Mouse (Mus musculus): ENCODE data around the gene 4933428G20Rik.

DNA sequence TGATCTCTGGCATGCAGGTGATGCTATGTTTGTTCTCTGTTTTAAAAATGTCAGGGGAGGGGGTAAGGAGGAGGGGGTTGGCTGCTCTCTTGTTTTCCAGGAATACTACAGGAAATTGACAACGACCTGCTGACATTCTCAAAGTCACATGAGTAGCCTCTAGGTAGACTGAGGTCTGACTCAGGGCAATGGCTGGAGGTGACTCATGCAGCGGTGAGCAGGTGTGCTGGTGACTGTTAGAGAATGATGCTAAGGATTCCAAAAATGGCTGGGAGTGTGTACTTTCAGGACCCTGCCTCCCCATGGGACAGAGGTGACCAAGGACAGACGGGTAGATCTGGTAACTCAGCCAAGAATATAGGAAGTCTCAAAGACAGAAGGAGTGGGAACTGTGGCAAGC lies 8.1 kb upstream of the 4933428G20Rik start:
- TF ChIP-seq POLR2AphosphoS5 (IDR thresholded peaks at IDR 0.05; ENCODE audit: insufficient replicate concordance, low read depth, low read length) (no peak), CTCF (IDR thresholded peaks at IDR 0.05; ENCODE audit: low read depth, low read length) (no peak), TAL1 (conservative IDR thresholded peaks at IDR 0.05; ENCODE audit: low read depth, low read length) (no peak)
